Mouse (Mus musculus) gastrocnemius, postnatal 10 days (tissue): ENCODE data around the gene Podxl. TPM values are rescaled to one million over a fixed set of nuclear protein-coding genes. Genes with fewer than 3 reads are reported as not detected.

Source experiments
- DNase-seq: peaks from one replicate; pipeline ENCODE4 v3.0.0; 2021; ENCODE audit warnings: mixed read lengths
- total RNA-seq, 2 experiments: library from RNA; stranded (reverse); gene quantifications; 2 replicates each; pipeline ENCODE4 v1.2.3; 2021

Podxl gene
- total RNA-seq, 2 experiments from 2014 or later: 24.2 to 28.3 TPM

DNA sequence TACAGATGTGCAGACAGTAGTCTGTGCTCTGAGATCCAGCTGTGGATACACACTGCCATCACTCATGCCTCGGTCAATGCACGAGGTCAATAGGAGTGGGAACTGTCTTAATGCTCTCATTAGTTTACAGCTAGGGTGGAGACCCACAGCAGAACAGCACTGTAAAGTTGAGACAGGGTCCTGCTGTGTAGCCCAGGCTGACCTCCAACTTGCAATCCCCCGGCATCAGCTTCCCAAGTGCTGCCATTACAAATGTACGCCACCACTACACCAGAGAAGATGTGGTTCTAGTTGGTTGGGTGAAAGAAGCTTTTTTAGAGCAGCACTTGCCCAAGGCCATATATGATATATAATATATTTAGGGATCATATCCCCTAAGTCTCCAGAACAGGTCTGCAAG lies 40.1 kb downstream of the Podxl start:
- DNase-seq: no peak

DNA sequence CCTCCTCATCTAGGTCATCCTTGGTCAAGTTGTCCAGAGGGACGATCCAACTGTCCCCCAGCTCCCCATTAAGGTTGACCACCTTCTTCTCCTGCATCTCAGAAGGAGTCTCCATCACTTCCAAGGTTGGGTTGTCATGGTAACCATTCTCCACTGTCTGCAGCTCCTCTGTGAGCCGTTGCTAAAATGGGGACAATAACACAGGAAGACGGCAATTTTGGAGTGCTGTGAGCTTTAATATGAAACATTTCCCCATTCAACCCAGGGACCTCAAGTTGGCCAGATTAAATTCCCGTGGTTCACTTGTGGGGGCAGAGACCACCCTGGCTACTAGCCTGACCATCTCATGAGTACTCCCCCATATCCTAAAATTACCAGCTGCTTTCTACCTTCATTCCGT lies 40.7 kb downstream of the Podxl start:
- DNase-seq: no peak

DNA sequence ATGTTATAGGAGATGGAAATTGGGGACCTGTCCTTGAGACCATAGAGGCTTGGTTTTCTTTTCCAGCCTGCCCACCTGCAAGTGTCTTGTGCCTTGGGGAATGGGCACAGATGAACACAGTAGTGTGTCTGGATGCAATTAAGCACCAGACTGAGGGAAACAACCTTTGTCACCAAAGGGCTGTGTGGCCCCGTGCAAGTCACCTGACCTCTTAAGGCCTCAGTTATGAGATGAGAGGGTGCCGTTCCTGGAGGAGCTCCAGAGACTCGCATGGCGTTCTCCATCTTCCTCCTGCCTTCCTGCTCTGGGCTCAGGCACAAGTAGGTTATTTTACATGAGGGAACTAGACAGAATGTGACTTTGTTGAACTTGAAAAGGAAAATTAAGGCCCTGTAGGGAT lies 41.3 kb downstream of the Podxl start:
- no peak for DNase-seq

DNA sequence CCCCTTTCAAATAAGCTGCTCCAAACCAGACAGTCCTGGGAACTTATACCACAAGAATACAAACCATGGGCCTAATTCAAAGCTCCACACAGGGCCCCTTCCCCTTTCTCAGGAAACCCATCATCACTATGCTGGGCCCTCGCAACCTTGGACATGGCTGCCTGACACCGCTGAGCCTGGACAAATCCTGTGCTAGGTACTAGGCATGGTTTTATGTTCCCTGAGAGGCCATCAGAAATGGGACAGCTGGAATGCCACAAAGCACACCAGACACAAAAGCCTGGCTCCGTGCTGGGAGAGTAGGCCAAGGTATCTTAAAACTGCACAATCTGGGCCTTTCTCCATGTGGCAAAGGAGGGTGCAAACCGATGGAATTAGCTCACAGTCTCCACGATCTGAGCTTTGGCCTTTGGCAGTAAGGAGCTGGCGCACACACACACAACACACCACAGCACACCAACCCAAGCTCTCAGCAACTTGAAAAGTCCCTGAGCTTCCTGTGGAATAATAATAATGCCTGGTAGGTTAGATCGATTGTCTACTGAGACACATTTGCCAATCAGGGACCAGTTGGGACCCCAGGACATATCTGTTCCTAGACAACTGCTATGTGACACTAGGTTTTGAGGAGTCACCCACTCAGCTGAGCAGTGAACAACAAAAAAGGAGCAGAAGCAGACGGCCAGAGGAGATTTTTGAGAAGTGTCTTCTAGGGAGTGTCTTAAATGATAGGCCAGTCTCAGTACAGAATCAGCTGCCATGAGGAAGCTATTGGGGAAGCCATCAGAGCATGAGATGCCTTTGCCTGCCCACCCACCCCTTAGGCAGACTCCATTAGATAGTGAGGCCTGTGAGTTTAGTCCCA lies 42.1 kb downstream of the Podxl start:
- no peak for DNase-seq

GRCm38 (mm10) chr6:31520486-31521215 lies 43.1 kb downstream of the Podxl start:
- DNase-seq: no peak

- no peak for DNase-seq
These were observed 44.7 kb downstream of the Podxl start for GRCm38 (mm10) chr6:31519001-31519471.

DNA sequence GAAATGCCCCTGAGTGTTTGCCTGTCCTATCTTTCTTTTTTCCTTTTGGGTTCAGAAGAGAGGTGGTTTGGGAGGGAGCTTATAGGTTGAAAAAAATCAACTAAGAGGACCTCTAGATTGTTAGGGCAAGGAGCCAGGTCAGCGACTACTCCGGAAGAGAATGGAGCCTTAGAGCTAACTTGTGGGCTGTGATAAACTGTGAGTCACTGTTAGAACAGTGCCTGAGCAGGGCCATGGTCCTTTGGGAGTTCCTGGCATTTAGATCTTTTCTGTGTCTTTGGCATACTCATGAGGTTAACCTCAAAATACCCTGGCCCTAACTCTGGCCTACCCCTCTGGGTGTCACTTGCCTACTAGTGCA lies 45.5 kb downstream of the Podxl start:
- DNase-seq: no peak

DNA sequence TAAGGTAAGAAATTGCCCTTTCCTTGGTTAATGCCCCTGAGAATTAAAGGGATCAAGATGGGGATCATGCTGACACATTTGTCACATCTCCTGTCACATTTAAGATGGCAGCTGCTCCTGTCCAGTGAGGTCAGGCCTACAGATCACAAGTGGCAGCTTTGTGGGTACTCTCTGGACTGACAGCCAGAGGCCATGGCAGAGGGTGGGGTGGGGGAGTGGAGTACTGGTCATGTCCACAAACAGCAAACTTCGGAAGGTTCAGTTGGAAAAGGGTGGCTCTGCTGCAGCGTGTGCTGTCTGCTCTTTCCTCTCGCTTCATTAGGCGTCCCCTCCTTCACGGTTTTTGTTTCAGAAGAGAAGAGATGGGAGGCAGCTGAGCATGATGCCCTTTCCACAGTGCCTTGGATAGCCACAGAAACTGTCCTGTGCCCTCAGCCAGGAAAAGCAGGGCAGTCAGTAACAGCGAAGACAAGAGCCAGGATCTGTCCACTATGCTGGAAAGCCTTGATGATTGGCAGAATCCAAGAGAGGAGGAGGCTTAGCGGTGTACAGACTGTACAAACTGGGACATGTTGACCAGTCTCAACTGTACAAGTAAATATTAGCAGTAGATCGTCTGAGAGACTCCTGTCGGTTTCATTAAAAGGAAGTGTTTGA lies 46.0 kb downstream of the Podxl start:
- no peak for DNase-seq

- DNase-seq: no peak
These were observed 50.1 kb downstream of the Podxl start for GRCm38 (mm10) chr6:31513726-31514125.

GRCm38 (mm10) chr6:31502614-31503013 lies 61.2 kb downstream of the Podxl start:
- no peak for DNase-seq

GRCm38 (mm10) chr6:31500691-31501090 lies 63.1 kb downstream of the Podxl start:
- no peak for DNase-seq

GRCm38 (mm10) chr6:31500260-31500659 lies 63.5 kb downstream of the Podxl start:
- DNase-seq: no peak

DNA sequence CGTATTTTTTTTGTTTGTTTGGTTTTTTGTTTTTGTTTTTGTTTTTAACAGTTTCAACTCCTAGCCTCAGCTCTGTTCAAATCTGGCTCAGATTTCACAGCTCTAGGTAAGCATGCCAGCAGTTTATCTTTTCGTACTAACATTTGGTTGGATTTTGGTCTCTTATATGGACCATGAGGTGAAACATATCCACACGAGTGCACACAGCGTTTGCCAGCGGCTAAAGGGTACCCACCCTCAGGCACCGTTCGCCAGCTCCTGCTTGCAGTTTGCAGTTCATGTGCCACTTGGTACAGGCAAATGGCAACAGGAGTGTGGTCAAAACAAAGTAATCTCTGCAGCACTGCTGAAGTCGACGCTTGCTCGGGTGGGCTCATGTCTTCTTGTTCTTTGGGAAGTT lies 63.9 kb downstream of the Podxl start:
- DNase-seq: no peak

DNA sequence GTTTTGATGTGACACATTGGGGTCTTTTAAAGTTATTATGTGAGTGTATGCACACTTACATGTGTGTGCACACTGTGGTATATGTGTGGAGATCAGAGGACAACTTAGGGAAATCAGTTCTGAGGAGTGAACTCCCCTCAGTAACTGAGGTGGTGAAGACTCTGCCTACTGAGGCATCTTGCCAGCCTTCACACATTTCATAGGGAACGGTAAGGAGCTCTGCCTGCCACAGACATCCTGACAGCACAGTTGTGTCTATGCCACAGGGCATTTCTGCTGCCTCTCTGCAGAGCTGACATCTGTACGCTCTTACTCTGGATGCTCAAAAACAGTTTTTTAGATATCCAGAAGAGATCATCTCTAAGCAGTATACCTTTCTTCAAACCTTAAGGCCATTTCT lies 67.6 kb downstream of the Podxl start:
- DNase-seq: no peak

DNA sequence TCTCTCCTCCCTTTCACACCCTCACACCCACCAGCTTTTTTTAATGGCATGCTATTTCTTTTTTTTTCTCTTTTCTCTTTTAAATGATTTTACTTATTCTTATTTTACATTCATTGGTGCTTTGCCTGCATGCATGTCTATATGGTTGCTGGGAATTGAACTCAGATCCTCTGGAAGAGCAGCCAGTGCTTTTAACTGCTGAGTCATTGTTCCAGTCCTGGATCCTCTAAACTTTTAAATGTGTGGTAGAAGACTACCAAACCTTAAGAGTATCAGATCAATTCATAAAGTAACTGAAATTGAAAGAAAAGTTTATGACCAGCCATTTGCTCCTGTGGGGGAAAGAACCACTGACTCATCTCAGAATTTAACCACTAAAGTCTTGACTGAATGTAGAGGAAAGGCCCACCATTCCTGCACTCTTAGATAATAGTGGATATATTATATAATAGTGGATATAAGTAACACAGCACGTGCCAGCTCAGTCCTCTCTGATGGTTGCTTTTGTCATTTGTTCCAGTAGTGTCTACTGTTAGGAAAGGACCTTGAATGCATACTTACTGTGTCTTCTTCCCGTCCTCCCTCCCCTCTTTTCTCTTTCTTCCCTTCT lies 68.6 kb downstream of the Podxl start:
- no peak for DNase-seq

DNA sequence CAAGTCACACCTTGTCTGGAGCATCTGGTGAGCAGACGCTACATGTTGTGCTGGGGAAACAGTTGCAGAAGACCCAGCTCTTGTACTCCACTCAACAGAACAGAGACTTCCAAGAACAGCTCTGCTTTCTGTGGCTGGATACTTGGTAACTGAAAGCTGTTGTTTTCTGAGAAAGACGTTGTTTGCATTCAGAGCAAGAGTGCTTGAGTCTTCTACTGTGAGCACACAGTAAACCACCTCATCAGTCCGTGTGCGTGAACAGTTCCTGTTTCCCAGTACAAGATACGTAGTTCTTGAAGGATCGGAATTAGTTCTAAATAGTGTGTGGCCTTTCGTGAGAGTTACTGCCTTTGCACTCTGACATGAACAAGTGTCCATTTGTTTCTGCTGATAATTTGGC lies 73.8 kb downstream of the Podxl start:
- no peak for DNase-seq

DNA sequence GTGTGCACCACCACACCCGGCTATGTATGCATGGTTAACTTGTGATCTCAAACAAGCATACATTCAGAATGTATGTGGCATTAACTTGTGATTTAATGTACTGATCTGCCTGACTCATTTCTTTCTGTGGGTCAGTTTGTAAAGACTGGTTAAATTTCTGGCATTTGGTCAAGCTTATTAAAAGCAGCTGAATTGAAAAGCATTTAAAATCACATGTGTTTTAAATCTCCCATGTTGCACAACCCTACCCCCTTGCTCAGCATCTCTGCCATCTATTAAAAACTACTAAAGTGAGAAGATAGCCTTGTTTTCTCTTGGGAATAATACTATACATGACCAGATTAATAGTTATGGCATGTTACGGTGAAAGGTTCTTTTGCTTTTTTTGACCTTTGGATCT lies 77.2 kb downstream of the Podxl start:
- no peak for DNase-seq

DNA sequence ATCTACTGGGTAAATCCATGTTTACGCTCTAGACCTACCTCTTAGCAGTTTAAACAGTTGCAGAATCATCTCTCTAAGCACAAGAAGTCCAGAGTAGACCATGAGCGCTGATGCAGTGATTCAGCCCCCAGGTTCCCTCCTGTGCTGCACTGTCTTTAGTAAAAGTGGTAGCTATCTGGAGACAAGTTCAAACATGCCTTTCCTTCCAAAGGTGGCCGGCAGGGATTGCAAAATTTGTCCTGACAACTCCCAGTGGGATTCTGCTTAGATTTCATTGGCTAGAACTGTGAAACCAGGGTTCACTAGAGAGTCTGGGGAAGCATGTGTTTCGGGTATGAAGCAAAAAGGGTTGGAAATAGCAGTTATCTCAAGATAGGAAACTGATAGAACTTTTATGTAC lies 83.8 kb downstream of the Podxl start:
- no peak for DNase-seq

DNA sequence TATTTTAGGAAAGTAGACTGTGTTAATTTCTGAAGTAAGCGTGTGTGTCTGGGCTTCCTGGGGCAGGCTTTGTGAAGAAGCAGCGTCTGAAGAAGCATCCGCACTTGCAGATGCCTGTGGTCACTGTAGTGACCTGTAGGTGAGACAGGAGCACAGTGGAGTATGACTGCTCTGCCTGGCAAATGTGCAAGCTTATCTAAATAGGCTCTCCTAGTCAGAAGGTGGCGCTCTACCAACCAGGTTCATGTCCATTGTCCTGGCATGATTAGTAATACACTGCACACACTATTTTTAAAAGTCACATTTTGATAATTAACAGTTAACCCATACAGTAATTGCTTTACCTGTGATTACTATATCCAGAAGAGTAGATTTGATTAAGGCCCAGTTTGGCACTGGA lies 85.6 kb downstream of the Podxl start:
- no peak for DNase-seq
